Mouse (Mus musculus) heart, postnatal 0 days (tissue): Measurements from ENCODE around the gene Emc1.

Experiments
- CTCF ChIP-seq: IDR thresholded peaks from 2 replicates; pipeline ENCODE4 v1.5.1; 2016; ENCODE audit warnings: antibody characterized with exemption, control low read depth, low read depth
- EP300 ChIP-seq: IDR thresholded peaks from 2 replicates; pipeline ENCODE4 v1.6.1; 2016; ENCODE audit warnings: antibody characterized with exemption, low read depth

- TF ChIP-seq CTCF (peak; percentile 83), EP300 (no peak)
Observed at GRCm38 (mm10) chr4:139336822-139337483, 15.4 kb upstream of the Emc1 start.
